Mouse (Mus musculus): ENCODE data around the gene Tet3.

The Tet3 gene

GRCm38 (mm10) chr6:83480019-83480655 lies 21.3 kb upstream of the Tet3 start:
- in situ Hi-C loops (cut with MboI; ENCODE audit: unreplicated experiment in 2 of 2) = no loop called here

GRCm38 (mm10) chr6:83479193-83479592 lies 20.3 kb upstream of the Tet3 start:
- in situ Hi-C loops (cut with MboI; ENCODE audit: unreplicated experiment in 2 of 2) = no loop called here

DNA sequence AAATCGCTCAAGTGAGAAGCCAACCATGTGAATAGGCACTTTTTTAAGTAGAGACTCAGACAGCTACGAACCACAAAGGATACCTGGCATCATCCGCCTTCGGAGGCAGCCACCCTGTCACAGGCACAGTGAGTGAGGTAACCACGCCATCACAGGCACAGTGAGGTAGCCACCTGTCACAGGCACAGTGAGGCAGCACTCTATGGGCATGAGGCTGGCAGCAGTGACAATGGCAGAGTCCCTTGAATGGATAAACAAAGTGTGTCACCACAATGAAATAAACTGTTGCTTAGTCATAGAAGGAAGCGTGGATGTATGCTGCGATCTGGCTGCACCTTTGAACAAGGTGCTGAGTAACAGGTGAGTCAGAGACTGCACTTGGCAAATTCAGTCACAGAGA lies 19.7 kb upstream of the Tet3 start:
- in situ Hi-C loops (cut with MboI; ENCODE audit: unreplicated experiment in 2 of 2) = no loop called here

DNA sequence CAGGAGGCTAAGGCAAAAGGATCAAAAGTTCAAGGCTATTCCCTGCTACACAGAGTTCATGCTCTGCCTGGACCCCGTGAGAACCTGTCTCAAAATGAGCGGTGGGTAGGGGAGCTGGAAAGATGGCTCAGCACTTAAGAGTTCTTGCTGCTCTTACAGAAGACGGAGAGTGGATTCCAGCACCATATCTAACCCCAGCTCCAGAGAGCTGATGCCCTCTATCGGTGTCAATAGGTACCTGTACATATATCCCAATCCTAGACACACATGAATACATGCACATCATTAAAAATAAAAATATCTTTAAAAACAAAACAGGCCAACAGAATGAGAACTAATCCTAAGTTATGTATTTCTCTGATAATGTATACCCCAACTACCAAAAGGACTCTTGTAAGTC lies 19.3 kb upstream of the Tet3 start:
- in situ Hi-C loops (cut with MboI; ENCODE audit: unreplicated experiment in 2 of 2) = no loop called here

DNA sequence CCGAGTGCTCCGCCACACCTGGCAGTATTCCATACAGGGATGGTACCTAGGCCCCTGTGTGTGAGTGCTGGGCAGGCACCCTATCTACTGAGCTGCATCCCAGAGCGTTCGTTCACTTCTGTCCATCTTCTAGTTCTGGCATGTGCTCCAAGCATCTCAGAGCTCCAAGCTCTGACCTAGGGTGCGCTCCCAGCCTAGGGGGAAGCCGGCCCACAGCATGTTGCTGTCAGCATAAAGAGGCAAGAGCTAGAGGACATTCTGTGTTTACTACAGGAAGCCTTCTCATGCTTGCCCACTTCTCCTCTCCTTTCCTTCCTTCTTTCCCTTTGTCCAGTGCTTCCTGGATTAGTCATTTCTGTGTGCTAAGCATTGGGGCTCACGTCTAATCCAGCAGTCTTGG lies 16.5 kb upstream of the Tet3 start:
- in situ Hi-C loops (cut with MboI; ENCODE audit: unreplicated experiment in 2 of 2) = no loop called here

DNA sequence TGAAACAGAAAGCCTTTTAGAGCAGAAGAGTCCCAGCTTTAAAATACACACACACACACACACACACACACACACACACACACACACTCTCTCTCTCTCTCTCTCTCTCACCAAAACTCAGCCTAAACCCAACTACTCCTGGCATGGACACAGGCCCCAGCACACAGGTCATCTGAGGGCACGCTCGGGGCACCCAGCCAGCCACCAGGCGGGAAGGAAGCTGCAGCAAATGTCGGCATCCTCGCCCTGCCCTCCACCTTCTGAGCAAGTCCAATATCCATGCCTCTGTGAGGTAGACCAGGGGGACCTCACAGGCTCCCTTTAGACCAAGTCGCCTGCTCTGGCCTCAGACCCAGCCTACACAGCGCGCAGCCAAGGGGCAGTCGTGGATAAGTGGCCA lies 14.4 kb upstream of the Tet3 start:
- in situ Hi-C loops (cut with MboI; ENCODE audit: unreplicated experiment in 2 of 2) = no loop called here

DNA sequence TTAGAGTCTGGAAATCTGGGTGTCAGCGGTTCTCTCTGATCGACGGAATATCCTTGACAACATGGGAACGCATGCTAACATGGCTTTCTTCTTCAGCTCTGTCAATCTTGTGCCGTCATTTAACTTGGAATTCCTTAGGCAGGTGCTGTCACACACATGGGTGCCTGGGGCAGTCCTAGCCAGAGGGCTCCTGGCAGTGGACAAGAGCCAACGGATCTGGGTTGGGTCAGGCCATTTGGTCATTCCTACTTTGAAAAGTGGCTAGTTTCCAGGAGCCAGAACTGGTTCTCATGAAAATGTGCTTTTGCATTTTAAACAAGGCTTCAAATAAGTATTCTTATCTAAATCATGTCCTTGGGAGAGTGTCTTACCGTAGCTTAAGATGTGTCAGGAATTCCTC lies 12.9 kb upstream of the Tet3 start:
- in situ Hi-C loops (cut with MboI; ENCODE audit: unreplicated experiment in 2 of 2) = no loop called here

DNA sequence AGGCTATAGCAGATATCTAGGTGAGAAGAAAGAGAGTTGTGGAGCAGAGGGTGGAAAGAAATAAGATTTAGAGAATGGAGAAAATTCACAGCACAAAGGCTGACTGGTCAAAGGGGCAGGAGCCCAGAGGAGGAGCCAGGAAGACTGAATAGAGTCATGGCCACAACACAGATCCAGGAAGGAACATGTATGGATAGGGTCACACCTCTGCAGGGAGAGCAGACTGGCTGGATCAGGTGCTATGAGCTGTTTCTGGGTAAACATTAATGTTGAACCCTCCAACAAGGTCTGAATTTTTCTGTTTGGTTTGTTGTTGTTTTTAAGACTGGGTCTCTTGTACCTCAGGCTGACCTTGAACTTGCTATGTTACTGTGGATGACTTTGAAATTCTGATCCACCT lies 5.1 kb upstream of the Tet3 start:
- in situ Hi-C loops (cut with MboI; ENCODE audit: unreplicated experiment in 2 of 2) = loop anchor here in 1 of 2 experiments (5.0 kb wide), 1 partner anchor 38 kb away; no protein-coding TSS in a partner anchor

GRCm38 (mm10) chr6:83456984-83457810 lies 1.7 kb downstream of the Tet3 start:
- in situ Hi-C loops (cut with MboI; ENCODE audit: unreplicated experiment in 2 of 2) = no loop called here

GRCm38 (mm10) chr6:83456131-83456983 lies 2.5 kb downstream of the Tet3 start:
- in situ Hi-C loops (cut with MboI; ENCODE audit: unreplicated experiment in 2 of 2) = no loop called here

GRCm38 (mm10) chr6:83455328-83456130 lies 3.4 kb downstream of the Tet3 start:
- in situ Hi-C loops (cut with MboI; ENCODE audit: unreplicated experiment in 2 of 2) = no loop called here

DNA sequence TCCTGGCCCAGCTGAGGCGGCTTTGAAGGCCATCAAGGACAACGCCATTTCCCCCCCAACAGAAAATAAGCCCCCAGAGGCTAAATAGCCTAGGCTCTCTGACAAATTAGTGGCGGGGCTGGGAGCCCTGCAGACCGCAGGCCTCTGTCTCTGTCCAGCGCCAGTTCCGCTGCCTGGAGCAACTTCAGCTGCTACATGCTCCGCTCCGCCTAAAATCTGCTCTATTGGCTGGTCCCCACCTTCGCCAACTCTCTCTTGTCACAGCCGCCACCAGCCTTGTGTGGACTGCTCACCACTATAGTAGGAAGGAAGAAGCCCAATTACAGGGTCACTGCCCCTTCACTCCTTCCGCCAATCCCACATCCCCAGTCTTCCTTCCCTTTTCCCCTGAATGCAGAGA lies 5.2 kb downstream of the Tet3 start:
- in situ Hi-C loops (cut with MboI; ENCODE audit: unreplicated experiment in 2 of 2) = no loop called here

- in situ Hi-C loops (cut with MboI; ENCODE audit: unreplicated experiment in 2 of 2) = no loop called here
Measured at GRCm38 (mm10) chr6:83450451-83451303, 8.2 kb downstream of the Tet3 start.

- in situ Hi-C loops (cut with MboI; ENCODE audit: unreplicated experiment in 2 of 2) = no loop called here
Measured at GRCm38 (mm10) chr6:83449440-83449839, 9.4 kb downstream of the Tet3 start.

DNA sequence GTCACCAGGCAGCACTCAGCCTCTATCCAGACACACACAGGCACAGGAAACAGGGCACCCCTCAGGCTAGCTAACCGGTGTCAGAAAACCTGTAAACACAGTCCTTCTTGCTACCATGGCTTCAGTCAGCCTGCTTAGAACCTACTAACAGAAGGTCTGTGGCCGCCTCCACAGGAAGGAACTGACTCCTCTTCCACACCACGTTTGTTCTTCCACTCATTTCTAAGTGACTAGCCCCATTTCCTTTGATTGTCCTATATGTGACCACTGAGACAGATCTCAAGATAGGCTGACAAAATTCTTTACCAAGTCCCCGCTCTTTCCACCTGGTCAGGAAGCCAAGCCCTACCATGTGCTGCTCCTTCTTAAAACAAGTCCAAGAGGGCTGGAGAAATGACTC lies 10.0 kb downstream of the Tet3 start:
- in situ Hi-C loops (cut with MboI; ENCODE audit: unreplicated experiment in 2 of 2) = no loop called here

- in situ Hi-C loops (cut with MboI; ENCODE audit: unreplicated experiment in 2 of 2) = no loop called here
Measured at GRCm38 (mm10) chr6:83447031-83447430, 11.9 kb downstream of the Tet3 start.

- in situ Hi-C loops (cut with MboI; ENCODE audit: unreplicated experiment in 2 of 2) = no loop called here
Measured at GRCm38 (mm10) chr6:83445796-83446195, 13.1 kb downstream of the Tet3 start.

DNA sequence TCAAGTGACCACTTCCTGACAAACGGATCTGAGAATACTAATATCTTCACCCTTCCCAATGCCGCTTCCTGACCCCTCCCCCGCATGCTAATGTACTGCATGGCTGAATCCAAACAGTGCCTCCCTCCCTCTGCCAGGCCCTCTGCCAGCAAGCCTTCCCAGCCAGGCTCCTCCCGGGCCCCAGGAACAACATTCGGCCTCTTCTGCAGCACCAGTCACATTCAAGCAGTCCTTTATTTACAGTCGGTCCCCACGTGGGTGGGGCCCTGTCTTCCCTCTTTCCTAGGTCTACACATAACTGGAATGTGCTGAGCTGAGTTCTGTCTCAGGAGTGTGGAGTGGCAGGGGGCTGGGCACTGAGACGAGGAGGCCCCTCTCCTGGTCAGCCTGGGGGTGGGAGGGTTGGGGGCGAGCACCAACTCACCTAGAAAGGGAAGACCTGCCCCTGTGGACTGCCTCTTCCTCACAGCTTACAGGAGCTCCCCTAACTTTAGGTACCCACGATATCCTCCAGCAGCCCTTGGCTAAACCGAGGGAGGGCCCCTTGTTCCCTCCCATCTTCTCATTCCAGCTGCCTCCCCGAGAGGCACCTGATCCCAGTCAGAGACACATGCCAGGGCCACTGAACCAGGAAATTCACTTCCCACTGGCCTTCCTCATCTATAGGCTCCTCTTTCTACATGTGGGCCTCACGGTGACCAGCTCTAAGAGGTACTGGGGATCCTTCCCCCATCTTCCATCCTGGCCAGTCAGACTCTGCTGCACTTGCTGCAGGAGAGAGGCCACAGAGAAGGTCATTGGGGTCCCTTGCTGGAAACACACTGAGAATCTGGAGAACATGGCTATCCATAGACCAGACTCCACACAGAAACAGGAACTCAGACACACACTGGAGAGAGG lies 15.2 kb downstream of the Tet3 start:
- in situ Hi-C loops (cut with MboI; ENCODE audit: unreplicated experiment in 2 of 2) = no loop called here

- in situ Hi-C loops (cut with MboI; ENCODE audit: unreplicated experiment in 2 of 2) = no loop called here
Measured at GRCm38 (mm10) chr6:83442639-83443038, 16.2 kb downstream of the Tet3 start.
